Mouse (Mus musculus): Measurements from ENCODE around the gene Tekt2.

Gene Tekt2

DNA sequence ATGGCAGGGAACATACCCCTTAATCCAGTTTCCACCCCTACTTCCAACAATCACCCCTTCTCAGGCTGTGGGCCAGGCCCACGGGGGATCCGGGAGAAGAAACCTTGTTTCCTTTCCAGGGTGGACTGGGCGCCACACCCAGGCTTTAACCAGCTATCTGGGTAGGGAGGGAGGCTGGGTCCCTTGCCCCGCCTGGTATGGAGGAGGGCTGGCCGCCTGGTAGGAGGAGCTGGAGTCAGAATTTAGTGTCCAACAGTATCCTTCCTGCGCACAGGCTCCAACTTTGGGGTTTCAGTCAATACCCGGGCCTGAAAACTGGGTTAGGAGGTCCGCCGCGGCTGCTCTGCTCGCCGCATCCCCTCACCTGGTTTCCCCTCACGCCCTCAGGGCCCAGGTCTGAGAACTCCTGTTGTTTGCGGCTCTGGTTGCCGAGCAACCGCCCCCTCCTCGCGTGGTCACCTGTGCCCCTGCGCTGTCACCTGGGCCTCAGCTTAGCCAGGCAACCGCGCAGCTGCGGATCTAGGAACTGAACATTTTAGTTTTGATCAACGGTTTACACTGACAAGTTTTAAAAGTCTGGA, at the start of gene Tekt2:
Gene Tekt2 (minus strand): TSS at position 408 of the 581 bp plus-strand sequence.
- DNase-seq: no peak

DNA sequence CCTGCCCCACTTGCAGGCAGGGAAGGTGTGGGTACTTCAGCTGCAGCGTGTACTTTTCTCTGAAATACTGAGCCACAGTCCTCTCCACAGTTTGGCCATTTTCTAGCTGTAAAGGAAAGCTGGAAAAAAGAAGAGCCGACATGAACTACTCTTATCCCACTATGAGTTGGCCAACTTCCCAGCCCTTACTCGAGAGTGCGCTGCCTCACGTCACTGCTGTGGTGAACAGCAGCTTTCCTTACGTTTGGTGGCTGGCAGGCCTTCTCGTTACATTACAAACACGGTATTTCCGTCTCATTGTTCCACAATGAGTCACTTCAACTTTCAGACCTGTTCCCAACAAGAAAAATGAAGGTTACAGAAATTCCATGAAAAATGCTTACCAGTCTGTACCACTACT, 46.0 kb upstream of the Tekt2 start:
- DNase-seq: no peak

DNA sequence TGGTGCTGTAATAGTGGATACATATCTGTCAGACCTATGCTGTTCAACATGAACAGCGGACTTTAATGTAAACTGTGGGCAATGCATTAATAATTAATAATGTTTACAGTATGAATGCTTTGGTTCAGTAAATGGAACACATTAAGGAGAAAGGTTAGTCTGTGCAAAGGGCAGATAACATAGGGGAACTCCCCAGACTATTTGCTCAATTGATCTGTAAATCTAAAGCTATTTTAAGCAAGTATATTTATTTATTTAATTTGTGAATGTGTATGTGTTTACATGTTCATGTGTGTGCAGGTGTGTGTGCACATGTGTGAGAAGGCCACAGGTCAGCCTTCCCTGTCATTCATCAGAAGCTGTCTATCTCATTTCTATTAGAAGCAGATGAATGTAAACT, 34.6 kb upstream of the Tekt2 start:
- no peak for DNase-seq

DNA sequence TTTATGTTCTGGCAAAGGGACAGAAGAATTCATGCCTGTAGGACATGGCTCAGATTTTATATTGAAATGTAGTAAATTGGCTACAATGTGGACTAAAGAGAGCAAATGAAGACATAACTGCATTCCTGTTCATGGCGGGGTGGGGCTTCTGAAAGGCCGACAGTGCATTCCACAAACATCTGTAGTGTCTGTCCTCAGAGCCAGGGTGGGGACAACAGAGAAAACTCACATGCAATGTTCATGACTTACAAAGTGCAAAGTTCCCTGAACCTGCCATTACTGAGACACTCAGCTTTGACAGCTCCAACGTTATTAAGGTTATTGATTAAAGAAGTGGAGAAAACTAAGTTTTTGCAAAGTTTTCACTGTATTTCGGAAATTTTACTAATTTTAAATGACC, 18.0 kb upstream of the Tekt2 start:
- DNase-seq: peak; percentile 45

DNA sequence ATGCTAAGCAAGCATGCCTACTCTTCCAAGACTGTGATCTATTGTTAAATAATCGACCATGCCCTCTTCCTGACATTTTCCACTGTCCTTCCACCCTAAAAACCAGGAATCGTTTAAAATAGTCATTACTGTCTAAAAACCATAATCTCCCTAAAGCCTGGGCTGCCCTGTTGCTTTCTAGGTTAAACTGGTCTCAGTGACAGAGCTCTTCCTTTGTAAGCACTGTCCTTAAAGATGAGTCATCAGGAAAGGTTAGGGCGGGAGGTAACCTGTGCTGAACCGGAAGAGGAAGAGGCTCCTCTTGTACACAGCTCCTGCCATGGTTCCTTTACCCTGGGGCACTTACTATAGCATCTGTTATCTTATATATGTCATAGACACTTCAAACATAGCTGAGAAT, 14.0 kb upstream of the Tekt2 start:
- DNase-seq: no peak

DNA sequence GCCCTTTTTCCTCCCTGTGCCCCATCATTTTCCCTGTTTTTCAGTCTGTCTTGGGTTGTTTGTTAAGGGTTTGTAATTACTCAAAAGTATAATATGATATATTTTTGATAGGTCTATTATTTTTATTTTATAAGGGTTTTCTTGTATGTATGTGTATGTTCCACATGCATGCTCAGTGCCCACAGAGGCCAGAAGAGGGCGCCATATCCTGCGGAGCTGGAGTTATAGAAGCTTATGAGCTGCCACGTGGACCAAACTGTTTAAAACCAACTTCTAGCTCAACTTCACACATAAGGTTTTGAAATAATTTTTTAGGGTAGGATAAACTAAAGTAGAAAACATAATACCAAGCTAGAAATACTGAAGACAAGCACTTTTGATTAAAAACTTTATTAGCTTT, 6.9 kb upstream of the Tekt2 start:
- peak; percentile 19 for DNase-seq

DNA sequence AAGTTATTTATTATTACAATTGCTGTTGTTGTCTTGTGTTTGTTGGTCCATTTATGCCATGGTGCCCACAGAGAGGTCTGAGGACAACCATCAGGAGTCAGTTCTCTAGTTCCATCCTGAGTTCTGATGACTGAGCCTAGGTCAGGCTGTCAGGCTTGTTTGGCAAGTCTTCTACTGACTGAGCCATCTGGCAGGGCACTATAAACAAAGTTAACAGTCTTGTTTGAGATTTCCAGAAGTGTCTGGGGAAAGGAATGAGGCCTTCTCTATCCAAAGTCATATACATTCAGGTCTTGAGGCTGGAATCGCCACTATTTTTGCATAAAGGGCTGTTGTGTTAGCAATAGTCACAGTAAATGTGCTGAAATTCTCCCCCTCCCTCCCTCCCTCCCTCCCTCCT, 6.3 kb upstream of the Tekt2 start:
- DNase-seq: no peak

DNA sequence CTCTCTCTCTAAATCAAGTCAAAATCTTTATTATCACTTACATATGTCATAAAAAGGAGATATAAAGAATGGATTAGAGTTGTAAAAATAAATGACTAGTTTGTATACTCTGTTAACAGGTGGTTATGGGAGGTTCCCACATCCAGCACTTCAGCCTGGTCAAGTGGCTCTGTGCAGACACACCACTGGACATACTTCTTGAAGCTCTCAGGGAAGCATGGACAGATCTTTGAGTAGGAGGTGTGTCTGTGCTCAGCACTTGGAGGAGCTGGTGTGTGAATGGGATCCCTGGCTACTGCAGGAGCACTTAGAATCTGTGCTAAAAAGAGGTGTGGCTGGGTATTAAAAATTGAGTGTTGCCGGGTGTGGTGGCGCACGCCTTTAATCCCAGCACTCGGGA, 4.8 kb upstream of the Tekt2 start:
- no peak for DNase-seq

DNA sequence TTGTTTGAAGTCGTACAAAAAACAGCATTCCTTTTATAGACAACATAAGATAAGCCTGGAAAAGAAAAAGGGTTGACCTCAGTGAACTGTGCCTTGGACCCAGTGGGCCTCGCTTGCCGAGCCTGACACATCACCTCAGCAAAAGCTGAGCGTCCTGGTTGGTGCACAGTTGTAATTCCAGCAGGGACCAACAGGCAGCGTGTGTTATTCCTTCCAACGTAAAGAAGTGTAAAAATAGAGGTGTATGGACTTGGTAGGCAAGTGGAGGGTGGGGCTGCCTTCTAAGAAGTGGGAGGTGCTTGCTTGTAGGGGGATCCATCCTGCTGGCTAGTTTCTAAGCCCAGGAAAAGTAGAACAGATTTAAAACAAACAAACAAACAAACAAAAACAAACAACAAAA, 548 bp upstream of the Tekt2 start:
- DNase-seq: no peak

DNA sequence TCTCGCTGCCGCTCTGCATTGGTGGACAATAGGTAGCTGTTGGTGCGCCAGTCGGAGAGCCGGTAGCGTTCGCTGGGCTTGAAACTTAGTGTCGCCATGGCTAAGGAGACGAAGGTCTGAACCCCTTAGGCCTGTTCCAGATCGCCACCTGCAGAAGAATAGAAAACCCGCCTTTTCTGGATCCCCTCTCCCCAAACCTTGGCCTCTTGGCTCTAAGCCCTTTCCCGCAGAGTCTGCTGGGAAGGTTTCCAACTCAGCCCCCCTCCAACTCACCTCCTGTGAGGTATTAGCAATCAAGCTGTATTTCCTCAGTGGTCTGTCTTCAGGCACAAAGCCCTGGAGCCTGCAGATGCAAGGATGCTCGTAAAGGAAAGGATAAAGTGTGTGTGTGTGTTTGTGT, 627 bp downstream of the Tekt2 start:
- no peak for DNase-seq

DNA sequence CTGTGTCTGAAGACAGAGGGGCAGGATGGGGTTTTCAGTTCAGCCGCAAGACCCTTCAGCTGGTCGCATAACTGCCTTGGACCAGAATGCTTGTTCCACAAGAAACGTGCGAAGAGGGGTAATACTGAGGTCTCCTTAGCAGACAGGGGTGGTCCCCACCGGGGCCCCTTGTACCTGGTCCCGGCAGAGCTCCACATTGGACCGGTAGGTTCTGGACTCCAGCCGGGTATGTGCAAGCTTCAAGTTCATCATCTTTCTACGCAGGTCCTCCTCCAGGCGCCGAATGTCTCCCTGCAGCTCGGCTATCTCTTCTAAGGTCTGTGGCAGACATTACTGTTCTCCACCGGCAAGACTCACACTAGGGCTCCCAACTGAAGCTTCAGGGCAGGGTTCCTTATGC, 2.8 kb downstream of the Tekt2 start:
- DNase-seq: no peak

DNA sequence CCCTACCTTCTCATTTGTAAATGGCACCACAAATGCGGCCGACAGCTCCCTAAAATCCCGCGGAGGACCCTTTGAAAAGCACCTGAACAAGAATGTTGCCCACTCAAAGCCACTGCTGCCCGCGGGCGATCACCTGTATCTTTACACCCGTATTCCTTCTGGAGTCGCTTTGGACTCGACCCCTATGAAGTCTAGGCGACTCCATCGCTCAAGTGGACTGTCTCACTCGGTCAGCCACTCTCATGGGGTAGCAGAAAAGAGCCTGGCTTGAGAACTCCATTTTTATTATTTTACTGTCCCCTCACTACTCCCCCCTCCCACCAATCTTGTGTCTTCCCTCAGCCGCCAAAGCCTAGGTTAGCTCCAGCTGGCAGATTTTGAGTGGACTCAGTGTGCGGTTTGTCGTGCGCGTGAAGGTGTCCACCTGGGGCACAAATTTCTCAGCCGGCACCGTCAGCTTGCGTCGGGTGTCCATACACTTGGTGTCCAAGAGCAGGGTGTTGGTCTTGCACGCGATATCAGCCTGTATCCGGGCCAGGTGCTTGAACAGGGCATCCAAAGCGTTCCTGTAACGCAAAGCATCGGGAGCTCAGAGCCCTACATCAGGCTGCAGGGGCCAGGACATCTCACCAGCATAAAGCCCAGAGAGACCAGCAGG, 3.5 kb downstream of the Tekt2 start:
- DNase-seq: no peak

DNA sequence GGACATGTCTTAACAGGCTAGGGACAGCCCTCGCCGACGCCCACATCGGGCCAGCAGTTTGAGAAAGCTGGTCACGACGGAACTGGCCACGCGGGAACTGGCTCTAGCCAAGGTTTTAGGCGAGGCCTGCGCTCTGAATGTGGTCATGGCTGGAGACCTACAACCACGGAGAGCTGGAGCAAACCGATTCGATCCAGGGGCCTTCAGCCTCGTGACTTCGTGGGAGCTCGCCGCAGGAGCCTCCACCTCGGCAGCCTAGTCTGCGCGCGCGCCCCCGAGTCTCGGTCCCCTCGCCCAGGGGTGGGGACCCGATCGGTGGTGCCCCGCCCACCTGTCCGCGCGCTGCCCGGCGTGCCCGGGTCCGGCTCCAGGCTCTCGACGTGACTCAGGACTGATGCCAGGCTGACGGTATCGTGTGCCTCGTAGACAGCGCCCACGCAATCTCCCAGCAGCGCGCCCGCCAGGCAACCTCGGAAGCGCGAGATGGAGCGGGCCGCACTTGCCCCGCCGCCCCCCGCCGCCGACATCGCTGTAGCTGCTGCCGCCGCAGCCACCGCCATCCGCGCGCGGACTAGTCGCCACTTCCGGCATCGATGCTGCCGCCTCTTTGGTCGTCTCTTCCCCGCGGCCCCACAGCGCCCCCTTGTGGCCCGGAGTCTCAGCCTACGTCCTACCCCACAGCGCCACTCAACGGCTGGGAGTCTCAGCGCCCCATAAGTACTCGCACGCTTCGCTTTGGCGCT, 4.2 kb downstream of the Tekt2 start, which contains the start of gene Adprhl2:
Gene Adprhl2 (minus strand): TSS at position 593 of the 743 bp plus-strand sequence.
- peak; percentile 97 for DNase-seq

DNA sequence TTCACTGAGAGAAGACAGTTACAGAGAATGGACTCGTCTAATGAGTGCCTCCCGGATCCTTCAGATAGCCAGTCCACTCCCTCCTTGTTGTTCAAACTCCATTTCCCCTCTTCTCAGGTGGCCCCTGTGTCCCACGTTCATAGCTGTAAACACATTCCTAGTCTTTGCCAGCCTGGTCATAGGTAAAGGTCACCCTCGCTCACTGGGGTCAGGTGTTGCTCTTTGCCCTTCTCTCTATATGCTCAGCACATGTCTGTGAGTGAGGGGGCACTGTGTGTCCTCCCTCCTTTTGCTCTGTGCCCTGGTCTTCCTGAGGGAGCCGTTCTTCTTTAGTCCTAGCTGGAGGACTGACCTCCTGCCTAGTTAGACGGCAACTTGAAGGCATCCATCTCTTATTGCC, 5.7 kb downstream of the Tekt2 start:
- DNase-seq: no peak

DNA sequence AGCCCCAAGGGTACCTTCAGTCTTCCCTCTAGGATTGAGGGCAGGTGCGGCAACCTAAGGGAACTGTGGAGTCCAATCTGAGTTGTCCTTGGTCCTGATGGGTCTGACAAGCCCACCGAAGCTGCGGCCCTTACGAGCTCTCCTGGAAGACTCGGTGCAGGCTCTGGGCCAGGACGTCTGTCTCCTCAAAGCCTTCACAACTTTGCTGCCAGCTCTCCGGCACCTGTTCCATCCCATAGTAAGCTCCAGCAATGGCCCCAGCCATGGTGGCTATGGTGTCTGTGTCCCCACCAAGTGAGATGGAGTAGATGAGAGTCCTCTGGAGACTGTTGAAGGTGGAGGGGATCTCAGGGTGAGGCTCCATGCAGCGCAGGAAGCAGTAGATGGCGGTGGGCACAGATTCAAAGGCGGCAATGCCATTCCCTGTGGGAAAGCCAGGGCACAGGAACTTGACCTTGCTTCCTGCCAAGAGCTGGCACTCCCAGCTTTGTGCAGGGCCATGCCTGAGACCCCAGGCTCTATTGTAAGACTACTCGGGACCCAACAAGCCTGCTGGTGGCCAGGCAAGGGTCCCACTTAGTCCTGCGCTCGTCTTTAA, 8.9 kb downstream of the Tekt2 start:
- no peak for DNase-seq

DNA sequence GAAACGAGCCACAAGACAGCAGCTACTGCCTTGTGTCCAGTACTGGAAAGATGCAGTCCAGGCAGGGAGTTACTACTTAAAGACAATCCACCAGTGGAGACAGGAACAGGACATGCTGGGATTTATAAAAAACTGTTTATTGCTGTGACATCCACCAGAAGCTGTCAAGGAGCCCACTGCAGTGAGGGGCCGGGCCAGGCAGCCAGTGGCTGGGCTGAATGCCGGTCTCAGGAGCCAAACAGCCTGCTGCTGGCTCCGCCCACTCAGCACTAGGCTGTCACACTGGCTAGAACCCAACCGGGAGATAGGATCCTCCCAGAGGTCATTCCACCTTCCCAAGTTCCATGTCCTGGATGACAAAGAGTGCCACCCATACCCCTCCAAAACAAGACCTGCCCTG, 9.6 kb downstream of the Tekt2 start:
- DNase-seq: peak; percentile 44

DNA sequence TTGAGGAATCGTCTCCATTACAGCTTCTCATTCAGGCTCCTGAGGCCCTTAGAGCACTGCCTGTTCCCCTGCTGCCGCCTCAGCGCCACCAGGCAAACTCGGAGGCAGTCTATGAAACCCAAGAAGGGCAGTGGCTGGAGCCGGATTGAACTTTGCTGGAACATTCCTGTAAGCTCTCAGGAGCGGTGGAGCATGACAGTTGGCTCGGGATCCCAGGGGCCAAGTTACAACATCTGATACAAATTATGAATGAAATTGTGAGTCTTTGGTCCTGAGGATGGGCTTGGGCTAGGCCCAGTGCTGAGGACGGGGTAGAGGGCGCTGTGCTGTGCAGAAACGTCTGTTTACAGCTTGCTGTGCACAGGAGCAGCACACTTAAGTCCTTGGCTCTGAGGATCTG, 11.1 kb downstream of the Tekt2 start:
- peak; percentile 81 for DNase-seq

DNA sequence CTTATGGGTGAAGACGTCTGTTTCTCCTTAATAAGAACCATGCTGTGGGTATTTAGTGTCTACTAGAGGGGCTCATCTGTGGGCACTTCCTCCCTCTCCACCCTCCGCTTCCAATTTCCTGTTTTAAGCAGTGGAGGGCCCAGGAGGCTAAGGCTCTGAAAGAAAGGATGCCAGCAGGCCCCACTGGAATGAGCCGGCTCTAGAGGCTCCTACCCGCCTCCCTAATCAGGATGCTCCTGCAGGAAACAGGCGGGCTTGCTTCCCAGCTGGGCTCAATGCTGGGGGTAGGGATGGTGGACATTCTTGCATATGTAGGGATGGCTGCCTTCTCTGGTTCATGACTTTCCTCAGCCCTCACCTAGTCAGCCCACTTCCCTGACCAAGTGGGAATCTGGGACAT, 12.3 kb downstream of the Tekt2 start:
- no peak for DNase-seq

DNA sequence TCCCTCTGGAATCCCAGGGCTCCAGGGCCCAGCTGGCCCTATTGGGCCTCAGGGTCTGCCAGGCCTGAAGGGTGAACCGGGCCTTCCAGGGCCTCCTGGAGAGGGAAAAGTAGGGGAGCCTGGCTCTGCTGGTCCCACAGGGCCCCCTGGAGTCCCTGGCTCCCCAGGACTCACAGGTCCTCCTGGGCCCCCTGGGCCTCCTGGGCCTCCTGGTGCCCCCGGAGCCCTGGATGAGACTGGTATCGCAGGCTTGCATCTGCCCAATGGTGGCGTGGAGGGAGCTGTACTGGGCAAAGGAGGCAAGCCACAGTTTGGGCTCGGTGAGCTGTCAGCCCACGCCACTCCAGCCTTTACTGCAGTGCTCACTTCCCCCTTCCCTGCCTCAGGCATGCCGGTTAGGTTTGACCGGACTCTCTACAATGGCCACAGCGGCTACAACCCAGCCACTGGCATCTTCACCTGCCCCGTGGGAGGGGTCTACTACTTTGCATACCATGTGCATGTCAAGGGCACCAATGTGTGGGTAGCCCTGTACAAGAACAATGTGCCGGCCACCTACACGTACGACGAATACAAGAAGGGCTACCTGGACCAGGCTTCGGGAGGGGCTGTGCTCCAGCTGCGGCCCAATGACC, 13.8 kb downstream of the Tekt2 start:
- DNase-seq: no peak

DNA sequence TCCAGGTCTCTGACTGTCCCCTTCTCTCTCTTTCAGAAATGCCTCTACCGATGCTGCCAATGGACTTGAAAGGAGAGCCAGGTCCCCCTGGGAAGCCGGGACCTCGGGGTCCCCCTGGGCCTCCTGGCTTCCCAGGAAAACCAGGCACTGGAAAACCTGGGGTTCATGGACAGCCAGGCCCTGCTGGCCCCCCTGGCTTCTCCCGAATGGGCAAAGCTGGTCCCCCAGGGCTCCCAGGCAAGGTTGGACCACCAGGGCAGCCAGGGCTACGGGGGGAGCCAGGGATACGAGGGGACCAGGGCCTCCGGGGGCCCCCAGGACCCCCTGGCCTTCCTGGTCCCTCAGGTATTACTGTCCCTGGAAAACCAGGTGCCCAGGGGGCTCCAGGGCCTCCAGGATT, 15.1 kb downstream of the Tekt2 start:
- DNase-seq: no peak

DNA sequence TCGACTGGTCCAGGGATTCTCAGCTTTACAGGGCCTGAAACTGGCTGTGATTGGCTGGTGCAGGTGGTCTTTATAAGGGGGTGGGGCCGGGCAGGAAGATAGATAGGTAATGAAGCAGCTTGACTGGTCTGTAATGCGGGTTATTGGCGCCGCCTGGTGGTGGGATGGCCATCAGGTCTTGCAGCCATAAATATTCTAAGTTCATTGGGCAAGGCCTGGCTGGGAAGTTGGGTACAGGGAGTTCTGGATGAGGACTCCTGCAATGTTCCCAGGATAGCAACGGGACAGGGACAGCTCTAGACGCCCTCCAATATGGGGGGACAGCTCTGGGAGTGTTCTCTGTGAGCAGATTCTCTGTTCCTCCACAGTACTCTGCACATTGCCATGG, 15.6 kb downstream of the Tekt2 start:
- DNase-seq: peak; percentile 90

DNA sequence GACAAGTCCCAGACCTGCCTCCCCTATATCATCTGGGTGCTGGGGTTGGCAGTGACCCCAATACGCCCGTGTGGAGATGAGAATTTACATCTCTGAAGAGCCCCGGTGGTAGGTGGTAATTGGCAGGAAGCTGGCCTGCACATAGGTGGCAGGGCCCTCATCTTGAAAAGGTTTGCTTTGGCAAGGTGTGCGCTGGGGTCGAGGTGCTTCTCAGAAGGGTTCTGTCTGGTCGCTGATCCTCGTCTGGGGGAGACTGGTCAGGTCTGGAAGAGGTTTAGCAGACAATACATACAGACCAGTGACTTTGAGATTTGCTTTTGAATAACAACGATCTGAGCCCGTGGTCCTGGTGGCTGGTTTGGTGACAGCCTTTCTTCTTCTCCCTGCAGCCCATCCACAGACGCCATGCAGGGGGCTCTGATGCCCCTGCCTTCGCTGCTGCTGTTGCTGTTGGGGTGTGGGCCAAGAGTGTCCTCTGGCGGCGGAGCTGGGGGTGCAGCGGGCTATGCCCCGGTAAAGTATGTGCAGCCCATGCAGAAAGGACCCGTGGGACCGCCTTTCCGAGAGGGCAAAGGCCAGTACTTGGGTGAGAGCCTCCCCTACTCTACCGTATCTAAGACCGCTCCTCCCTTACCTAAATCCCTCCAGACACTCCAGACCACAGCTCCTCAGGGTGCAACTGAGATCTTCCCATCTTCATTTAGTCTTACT, 16.1 kb downstream of the Tekt2 start:
- no peak for DNase-seq

DNA sequence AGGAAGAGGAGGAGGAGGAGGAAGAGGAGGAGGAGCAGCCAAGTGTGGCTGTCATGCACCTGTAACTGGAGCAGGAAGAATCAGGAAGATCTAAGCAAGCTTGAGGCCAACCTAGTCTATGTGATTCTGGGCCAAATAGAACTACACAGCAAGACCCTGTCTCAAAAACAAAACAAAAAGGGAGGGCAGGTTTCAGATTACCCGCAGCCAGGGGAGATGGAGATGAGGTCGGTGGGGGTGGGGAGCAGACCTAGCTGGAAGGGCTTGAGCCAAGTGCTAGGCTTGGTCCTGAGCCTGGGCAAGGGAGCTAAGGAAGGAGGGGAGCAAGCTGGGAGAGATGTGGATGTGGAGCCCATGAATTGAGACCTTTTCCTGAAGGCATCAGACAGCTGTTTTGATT, 18.7 kb downstream of the Tekt2 start:
- no peak for DNase-seq

Measured in kidney, adult 9 months (tissue).